Mouse (Mus musculus) liver, embryonic 13.5 days (tissue): Measurements from ENCODE around the gene Bud23. TPM values are rescaled to one million over a fixed set of nuclear protein-coding genes. Genes with fewer than 3 reads are reported as not detected.

Source experiments
- ATAC-seq: fragments of 200-750 bp; cut with Nextera tagmentation; 2 replicates; pipeline ENCODE4 v1.8.0; 2017; ENCODE audit warnings: low read depth, mild to moderate bottlenecking, moderate number of reproducible peaks, moderate library complexity
- DNase-seq: peaks from one replicate; pipeline ENCODE4 v3.0.0; 2022
- H3K27ac ChIP-seq: fragments of 300-500 bp; sonication (generic); 2 replicates; pipeline ENCODE4 v1.5.1; 2015; ENCODE audit warnings: moderate library complexity, mild to moderate bottlenecking, inconsistent platforms
- H3K27me3 ChIP-seq: fragments of 300-500 bp; sonication (generic); 2 replicates; pipeline ENCODE4 v1.6.1; 2015; ENCODE audit warnings: mild to moderate bottlenecking, inconsistent platforms
- H3K36me3 ChIP-seq: fragments of 300-500 bp; sonication (generic); 2 replicates; pipeline ENCODE4 v1.6.1; 2015; ENCODE audit warnings: mild to moderate bottlenecking, inconsistent platforms
- H3K4me1 ChIP-seq: fragments of 300-500 bp; sonication (generic); replicated peaks from 2 replicates; pipeline ENCODE4 v1.6.1; 2015; ENCODE audit warnings: inconsistent platforms
- H3K4me2 ChIP-seq: fragments of 300-500 bp; sonication (generic); 2 replicates; pipeline ENCODE4 v1.6.1; 2015; ENCODE audit warnings: inconsistent platforms, mild to moderate bottlenecking, moderate library complexity
- H3K4me3 ChIP-seq: fragments of 300-500 bp; sonication (generic); replicated peaks from 2 replicates; pipeline ENCODE4 v1.5.1; 2015; ENCODE audit warnings: mild to moderate bottlenecking, inconsistent platforms
- H3K9ac ChIP-seq: fragments of 300-500 bp; sonication (generic); 2 replicates; pipeline ENCODE4 v1.6.1; 2015; ENCODE audit warnings: mild to moderate bottlenecking, inconsistent platforms
- H3K9me3 ChIP-seq: fragments of 300-500 bp; sonication (generic); replicated peaks from 2 replicates; pipeline ENCODE4 v1.6.1; 2016; ENCODE audit warnings: inconsistent platforms
- WGBS: fragments of 180-500 bp; shearing (Covaris S2); methylation state at CpG from one replicate; pipeline ENCODE4 v1.1.7; 2015; ENCODE audit not compliant: insufficient replicate concordance; 5-methylcytosine and 5-hydroxymethylcytosine counted together
- polyA plus RNA-seq: library from polyadenylated mRNA; unstranded; fragments of >200 nt; fragmentation: Nextera tagmentation; extraction: Ambion mirVana; gene quantifications from 2 replicates; pipeline ENCODE4 v1.2.1, GENCODE M21; 2015

Bud23 gene
- polyA plus RNA-seq, 1 experiment from 2014 or later, result 82.4 TPM

GRCm38 (mm10) chr5:135039541-135039940, 25.2 kb downstream of the Bud23 start:
- H3K36me3 ChIP-seq, result no peaks in the 10 kb centered on the region
- no peak overlapping the region for H3K9ac ChIP-seq
- no peaks in the 10 kb centered on the region for H3K27me3 ChIP-seq
- WGBS, result 33% methylated on average over 9 of the region's 9 CpGs
- no peak for ATAC-seq
- DNase-seq, result no peak
- H3K4me2 ChIP-seq, result peak overlapping the region; percentile 30; the same call in 1 of the 2 replicates
- peaks cover 54% of the 10 kb centered on the region for H3K4me1 ChIP-seq
- peak overlapping the region; percentile 50; the same call in 1 of the 2 replicates for H3K27ac ChIP-seq
- no peak overlapping the region for H3K4me3 ChIP-seq
- peaks cover 3% of the 10 kb centered on the region; the same call in 1 of the 2 replicates for H3K9me3 ChIP-seq

DNA sequence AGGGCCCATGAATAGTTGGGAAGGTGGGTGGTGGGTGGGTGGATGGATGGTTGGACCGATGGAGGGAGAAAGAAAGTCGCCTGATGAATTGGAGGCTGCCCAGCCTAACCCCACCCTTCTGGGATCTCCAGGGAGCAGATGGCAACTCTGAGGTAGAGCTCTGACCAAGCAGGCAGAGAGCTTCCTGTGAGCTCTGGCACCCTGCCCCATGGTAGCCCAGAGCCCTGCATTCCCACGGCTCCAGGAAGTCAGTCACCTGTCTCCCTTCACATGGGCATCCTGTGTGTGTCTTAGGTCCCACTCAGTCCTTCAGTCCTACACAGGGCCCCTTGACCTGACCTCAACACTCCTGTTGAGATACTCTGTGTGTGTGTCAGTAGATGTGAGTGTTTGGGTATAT, 26.8 kb downstream of the Bud23 start:
- no peak overlapping the region for H3K27ac ChIP-seq
- H3K27me3 ChIP-seq, result no peaks in the 10 kb centered on the region
- H3K9me3 ChIP-seq, result peaks cover 6% of the 10 kb centered on the region; the same call in 1 of the 2 replicates
- H3K4me1 ChIP-seq, result peaks cover 52% of the 10 kb centered on the region
- DNase-seq (no peak), ATAC-seq (no peak)
- no peaks in the 10 kb centered on the region for H3K36me3 ChIP-seq
- 78% methylated on average over 3 of the region's 3 CpGs for WGBS
- H3K9ac ChIP-seq, result no peak overlapping the region
- no peak overlapping the region for H3K4me3 ChIP-seq
- H3K4me2 ChIP-seq, result no peak overlapping the region

GRCm38 (mm10) chr5:135035608-135036359, 29.0 kb downstream of the Bud23 start:
- DNase-seq, result no peak

DNA sequence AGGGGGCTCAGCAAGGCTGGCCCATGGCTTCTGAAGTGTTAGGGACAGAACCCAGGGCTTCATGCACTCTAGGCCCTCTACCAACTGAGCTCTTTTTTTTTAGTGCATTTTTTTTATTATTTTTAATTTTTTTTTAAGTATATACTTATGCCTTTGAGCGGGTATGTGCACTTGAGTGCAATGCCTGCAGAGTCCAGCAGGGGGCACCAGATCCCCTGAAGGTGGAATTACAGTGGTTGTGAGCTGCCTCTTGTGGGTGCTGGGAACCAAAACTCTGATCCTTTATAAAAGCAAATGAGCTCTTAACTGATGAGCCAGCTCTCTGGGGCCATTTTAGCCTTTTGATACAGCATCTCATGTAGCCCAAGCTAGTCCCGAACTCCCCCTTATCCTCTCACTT, 30.2 kb downstream of the Bud23 start:
- no peak overlapping the region for H3K27ac ChIP-seq
- ATAC-seq, result no peak
- peaks cover 6% of the 10 kb centered on the region; the same call in 1 of the 2 replicates for H3K9me3 ChIP-seq
- H3K36me3 ChIP-seq, result no peaks in the 10 kb centered on the region
- H3K4me3 ChIP-seq, result no peak overlapping the region
- WGBS, result 89% methylated on average over 2 of the region's 2 CpGs
- H3K4me2 ChIP-seq, result no peak overlapping the region
- no peaks in the 10 kb centered on the region for H3K27me3 ChIP-seq
- no peak for DNase-seq
- H3K4me1 ChIP-seq, result peaks cover 21% of the 10 kb centered on the region
- no peak overlapping the region for H3K9ac ChIP-seq

More at GRCm38 (mm10) chr5:135035608-135036359, 29.0 kb downstream of the Bud23 start:
- Histone ChIP-seq H3K27me3 (no peaks in the 10 kb centered on the region), H3K9me3 (peaks cover 6% of the 10 kb centered on the region; the same call in 1 of the 2 replicates), H3K27ac (peak overlapping the region; percentile 41), H3K4me1 (peaks cover 31% of the 10 kb centered on the region), H3K4me3 (no peak overlapping the region), H3K36me3 (no peaks in the 10 kb centered on the region), H3K4me2 (0 out of 2 replicates have a peak overlapping the region, but pooled peaks have one; percentile 1), H3K9ac (no peak overlapping the region)
- peak; percentile 63 for ATAC-seq
- 56% methylated on average over 18 of the region's 18 CpGs for WGBS

DNA sequence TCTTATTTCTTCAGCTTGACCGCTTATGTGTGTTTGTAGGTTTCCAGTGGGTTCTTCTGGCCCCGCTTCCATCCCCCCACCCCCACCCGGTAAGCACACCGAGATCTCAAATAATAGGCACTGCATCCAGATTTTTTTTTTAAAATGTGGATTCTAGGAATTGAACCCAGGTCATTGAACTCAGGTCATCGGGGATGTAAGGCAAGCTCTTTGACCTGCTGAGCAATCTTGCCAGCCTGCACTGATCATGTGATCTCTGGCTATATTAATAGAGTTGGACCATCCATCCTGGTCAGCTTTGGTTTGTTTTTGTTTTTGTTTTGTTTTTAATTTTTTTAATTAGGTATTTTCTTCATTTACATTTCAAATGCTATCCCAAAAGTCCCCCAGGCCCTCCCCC, 32.2 kb downstream of the Bud23 start:
- Histone ChIP-seq H3K36me3 (no peaks in the 10 kb centered on the region), H3K27ac (no peak overlapping the region), H3K4me3 (no peak overlapping the region), H3K9me3 (peaks cover 6% of the 10 kb centered on the region; the same call in 1 of the 2 replicates), H3K9ac (no peak overlapping the region), H3K4me2 (no peak overlapping the region), H3K4me1 (peaks cover 27% of the 10 kb centered on the region), H3K27me3 (no peaks in the 10 kb centered on the region)
- 73% methylated on average over 5 of the region's 5 CpGs for WGBS
- DNase-seq, result no peak
- ATAC-seq, result no peak

DNA sequence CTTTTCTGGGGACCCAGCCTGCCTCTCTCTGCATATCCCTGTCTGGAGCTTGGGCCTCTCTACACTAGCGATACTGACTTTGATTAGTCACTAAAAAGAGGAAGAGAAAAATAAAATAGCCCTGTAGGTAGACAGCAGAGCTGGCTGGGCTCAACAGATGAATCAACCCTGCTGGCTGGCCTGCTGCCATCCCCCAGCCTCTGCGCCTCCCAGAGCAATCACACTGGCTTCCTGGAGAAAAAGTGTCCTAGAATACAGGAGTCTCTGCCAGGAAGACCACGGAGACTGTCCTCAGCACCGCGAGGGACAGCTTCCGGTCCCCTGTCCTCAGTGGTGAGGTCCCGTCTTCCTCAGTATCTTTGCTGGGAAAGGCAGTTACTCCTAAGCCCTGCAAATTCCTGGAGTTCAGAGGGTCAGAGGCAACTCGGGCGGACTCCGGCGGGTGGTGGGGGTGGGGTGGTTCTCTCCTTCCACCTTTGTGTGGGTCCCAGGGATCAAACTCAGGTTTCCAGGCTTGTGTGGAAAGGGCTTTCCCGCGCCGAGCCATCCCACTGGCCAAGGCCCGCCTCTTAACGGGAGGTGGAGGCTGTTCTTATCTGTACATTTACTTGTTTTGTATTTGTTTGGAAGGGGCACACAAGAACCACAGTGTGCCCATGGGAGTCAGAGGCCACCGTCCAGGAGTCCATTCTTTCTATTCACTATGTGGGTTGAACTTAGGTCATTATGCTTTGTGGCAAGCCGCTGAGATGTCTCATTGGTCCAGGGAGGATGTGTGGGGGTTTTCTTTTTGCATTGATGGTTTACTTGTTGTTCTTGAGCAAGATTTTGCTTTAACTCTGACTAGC, 35.5 kb downstream of the Bud23 start:
- Histone ChIP-seq H3K36me3 (no peaks in the 10 kb centered on the region), H3K4me2 (peak overlapping the region; percentile 27; the same call in 1 of the 2 replicates), H3K4me1 (peaks cover 36% of the 10 kb centered on the region), H3K27ac (peak overlapping the region; percentile 58; the same call in 1 of the 2 replicates), H3K9ac (peak overlapping the region; percentile 15; the same call in 1 of the 2 replicates), H3K4me3 (no peak overlapping the region), H3K27me3 (peaks cover 20% of the 10 kb centered on the region), H3K9me3 (no peaks in the 10 kb centered on the region)
- no peak for DNase-seq
- peak; percentile 29; the same call in 1 of the 2 replicates for ATAC-seq
- 37% methylated on average over 18 of the region's 18 CpGs for WGBS

DNA sequence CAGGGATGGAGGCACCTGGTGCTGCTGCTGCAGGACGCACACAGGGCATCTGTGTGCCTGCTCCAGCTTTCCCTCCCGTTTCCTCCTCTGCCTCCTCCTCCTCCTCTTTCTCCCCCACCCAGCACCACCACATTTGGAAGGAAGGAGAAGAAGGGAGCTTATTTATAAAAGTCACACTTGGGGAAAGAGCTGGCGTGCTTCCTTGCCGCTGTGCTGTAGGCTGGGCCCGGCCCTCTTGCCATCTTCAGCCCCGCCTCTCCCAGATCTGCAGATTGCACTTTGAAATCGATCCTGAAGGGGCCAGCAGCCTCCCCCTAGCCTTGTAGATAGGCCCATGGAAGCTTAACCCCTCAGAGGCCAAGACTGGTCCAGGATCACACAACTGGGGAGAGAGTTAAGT, 38.9 kb downstream of the Bud23 start:
- Histone ChIP-seq H3K9me3 (no peaks in the 10 kb centered on the region), H3K27me3 (peaks cover 29% of the 10 kb centered on the region), H3K9ac (no peak overlapping the region), H3K4me1 (peaks cover 50% of the 10 kb centered on the region), H3K27ac (no peak overlapping the region), H3K4me2 (no peak overlapping the region), H3K36me3 (no peaks in the 10 kb centered on the region), H3K4me3 (no peak overlapping the region)
- WGBS, result 35% methylated on average over 7 of the region's 7 CpGs
- no peak for DNase-seq
- no peak for ATAC-seq

DNA sequence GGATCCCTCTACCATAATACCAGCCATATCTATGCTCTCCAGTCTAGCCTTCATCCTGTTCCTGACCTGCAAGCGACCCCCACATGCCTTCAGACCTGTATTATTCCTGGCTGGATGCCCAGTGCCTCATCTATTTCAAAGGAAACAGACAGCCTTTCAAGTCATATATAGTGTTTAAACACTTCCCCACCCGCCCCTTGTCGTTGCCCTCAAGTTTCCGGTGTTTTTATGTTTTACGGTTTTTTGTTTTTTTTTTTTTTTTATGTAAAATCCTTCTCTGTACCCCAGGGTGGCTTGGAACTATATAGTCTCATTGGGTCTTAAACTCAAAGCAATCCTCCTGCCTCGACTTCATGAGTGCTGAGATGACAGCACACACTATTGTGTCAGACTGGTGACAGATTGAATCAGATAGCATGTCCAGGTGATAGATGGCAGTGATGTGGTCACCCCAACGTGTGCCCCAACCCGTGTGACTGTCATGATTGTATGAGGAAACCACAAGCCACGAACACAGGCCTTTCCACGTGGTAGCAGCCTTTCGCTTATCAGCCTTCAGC, 40.0 kb downstream of the Bud23 start:
- no peaks in the 10 kb centered on the region for H3K9me3 ChIP-seq
- no peak overlapping the region for H3K27ac ChIP-seq
- 17% methylated on average over 11 of the region's 11 CpGs for WGBS
- peak overlapping the region; percentile 86 for H3K4me2 ChIP-seq
- H3K9ac ChIP-seq, result no peak overlapping the region
- no peak for DNase-seq
- no peak for ATAC-seq
- peaks cover 29% of the 10 kb centered on the region for H3K27me3 ChIP-seq
- peaks cover 48% of the 10 kb centered on the region for H3K4me1 ChIP-seq
- H3K36me3 ChIP-seq, result no peaks in the 10 kb centered on the region
- H3K4me3 ChIP-seq, result peak overlapping the region; percentile 64; the same call in 1 of the 2 replicates

GRCm38 (mm10) chr5:135023344-135024173, 41.2 kb downstream of the Bud23 start, which contains the start of gene Stx1a:
Gene Stx1a (plus strand): TSS chr5:135023482.
- Histone ChIP-seq H3K36me3 (no peaks in the 10 kb centered on the region), H3K27ac (no peak within 1 kb of the TSS), H3K9ac (peak within 1 kb of the TSS; percentile 64), H3K9me3 (no peaks in the 10 kb centered on the region), H3K4me2 (peak within 1 kb of the TSS; percentile 86), H3K27me3 (peaks cover 29% of the 10 kb centered on the region), H3K4me1 (peaks cover 37% of the 10 kb centered on the region), H3K4me3 (peak within 1 kb of the TSS; percentile 64)
- peak; percentile 88 for ATAC-seq
- peak; percentile 84 for DNase-seq
- under 1% methylated on average over 60 of the region's 61 CpGs for WGBS

- Histone ChIP-seq H3K4me1 (peaks cover 34% of the 10 kb centered on the region), H3K9ac (no peak overlapping the region), H3K9me3 (no peaks in the 10 kb centered on the region), H3K4me3 (no peak overlapping the region), H3K4me2 (no peak overlapping the region), H3K27me3 (peaks cover 29% of the 10 kb centered on the region), H3K36me3 (no peaks in the 10 kb centered on the region), H3K27ac (no peak overlapping the region)
- DNase-seq (no peak), ATAC-seq (no peak)
- WGBS, result 65% methylated on average over 6 of the region's 6 CpGs
Measured at GRCm38 (mm10) chr5:135021814-135022213, 42.9 kb downstream of the Bud23 start.
